Mouse (Mus musculus) c-Kit-positive CD71-positive TER-119-negative erythroid progenitor cells, embryonic 14.5 days (primary cell): ENCODE data around the gene Gm340.

Experiments
- DNase-seq: peaks from one replicate; pipeline ENCODE4 v3.0.0-alpha.2; 2013; ENCODE audit warnings: low read depth

Gene Gm340

DNA sequence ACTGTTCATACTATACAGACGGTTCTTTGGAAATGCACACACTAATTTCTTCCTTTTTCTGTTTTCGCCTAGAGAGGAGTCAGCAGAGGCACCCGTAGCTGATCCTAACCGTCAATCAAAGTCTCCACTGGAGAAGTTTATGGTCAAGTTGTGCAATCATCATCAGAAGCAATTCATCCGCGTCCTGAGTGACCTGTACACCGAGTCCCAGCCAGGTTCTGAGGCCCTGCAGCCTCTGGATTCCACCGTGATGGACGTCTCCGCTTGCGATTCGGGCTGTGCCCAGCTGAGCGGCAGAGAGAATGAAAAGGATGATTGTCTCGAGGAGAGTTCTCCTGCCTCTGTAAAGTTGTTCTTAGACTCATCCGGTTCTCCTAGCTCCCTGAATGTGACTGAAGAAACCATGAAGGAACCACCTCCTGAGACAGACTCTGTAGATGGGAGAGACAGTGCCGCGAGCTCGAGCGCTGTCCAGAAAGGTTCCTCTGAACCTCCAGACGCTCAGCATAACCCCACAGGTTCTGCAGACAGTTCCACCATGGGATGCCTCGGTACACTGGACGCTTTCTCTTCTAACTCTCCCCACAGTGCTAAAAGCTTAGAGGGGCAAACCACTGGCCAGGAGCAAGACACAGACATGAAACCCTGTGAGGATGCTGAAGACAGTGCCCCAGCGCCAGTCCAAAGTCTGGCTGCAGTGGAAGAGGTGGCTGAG lies at the start of gene Gm340:
Gene Gm340 (plus strand): TSS at position 665 of the 715 bp plus-strand sequence.
- DNase-seq = no peak

DNA sequence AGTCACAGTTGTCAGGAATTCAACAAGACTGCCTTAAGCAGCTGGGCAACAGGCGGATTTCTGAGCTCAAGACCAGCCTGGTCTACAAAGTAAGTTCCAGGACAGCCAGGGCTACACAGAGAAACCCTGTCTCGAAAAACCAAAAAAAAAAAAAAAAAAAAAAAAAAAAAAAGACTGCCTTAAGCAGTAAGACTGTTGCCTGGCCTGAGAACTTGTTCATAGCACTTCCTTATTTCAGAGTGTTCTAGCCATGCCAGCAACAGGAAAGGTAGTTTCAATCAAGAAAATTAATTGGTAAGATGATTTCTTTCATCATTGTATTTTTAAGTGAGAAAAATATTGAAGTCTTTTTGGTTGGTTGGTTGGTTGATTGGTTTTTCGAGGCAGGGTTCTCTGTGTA lies 48.1 kb upstream of the Gm340 start:
- no peak for DNase-seq

DNA sequence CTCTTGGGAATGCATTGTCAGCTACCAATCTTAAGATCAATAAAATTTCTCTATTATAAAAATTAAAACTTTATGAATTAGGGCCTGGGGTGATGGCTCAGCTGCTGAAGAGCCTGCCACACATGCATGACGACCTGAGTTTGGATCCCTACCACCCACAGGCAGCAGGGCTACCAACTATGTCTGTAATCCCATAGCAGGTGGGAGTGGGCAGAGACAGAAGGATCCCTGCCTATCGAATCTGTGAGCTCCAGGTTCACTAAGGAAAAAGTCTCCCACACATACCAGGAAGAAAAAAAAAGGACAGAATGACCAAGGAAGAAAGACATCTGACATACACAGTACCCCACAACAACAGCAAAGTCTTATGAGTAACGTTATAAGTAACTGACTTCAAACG lies 25.2 kb upstream of the Gm340 start:
- no peak for DNase-seq

DNA sequence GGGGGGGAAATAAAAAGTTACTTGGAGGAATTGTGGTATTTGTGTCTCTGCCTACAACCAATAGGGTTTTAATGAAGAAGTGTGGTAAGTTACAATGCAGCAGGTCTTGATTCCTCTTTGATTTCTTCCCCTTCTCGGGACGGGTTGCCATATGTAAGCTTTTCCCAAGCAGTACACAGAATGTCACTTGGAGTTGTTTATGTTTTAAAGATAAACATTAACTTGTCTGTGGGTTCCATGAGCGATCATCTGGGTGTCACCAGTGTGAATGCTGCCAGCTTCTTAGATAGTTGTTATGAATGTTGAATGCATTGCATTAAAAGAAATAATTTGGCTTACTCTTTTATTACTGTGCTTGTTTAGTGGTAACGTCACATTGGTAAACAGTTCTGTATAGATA lies 24.7 kb upstream of the Gm340 start:
- DNase-seq = no peak

DNA sequence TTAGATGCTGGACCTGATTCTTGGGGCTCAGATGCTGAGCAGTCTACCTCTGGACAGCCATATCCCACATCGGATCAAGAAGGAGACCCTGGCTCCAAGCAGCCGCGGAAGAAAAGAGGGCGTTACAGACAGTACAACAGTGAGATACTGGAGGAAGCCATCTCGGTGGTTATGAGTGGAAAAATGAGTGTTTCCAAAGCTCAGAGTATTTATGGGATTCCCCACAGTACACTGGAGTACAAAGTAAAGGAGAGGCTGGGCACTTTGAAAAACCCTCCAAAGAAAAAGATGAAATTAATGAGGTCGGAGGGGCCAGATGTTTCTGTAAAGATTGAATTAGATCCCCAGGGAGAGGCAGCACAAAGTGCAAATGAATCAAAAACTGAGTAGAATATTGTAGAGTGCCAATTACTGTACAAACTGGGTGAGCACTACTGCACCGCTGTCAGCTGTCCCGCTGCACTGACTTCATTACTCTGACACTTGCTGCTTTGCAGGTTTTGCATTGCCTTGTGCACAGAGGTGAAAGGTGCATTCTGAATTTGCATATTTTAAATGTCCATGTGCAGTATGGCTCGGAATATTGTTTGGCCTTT lies 23.2 kb upstream of the Gm340 start:
- no peak for DNase-seq

DNA sequence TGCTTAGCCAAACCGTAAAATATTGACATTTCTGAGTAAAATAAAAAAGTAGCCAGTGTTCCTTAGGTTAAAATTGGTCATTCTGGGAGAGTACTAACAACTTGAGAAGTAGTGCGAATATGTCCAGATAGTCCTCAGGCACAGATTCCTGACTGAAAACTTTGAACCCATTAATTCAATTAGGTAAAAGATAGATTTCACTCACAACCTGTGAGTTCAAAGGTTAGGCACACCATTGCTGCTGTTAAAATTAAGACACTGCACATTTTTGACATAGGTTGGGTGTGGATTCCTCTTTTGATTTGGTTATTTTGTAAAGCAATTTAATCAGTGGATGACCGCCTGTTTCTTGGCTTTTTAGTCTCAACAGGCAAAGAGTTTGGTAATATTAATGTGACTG lies 21.3 kb upstream of the Gm340 start:
- no peak for DNase-seq

DNA sequence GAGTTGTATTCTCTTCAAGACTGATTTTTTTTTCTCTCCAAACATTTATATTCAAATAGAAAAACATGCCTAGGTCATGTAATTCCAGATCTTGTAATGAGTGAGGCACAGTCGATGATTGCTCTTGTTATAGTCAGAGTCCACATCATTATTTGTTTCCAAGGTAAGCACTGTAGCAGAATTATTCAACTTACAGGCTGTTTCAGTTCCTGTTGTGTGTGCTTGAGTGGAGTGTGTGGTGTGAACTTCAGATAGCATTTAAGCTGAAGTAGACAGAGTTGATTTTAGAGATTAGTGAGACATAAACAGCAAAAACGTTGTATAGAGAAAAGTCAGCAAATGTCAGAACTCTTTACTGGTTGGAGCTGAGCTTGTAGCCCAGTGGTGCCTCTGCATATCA lies 13.4 kb upstream of the Gm340 start:
- DNase-seq = no peak

DNA sequence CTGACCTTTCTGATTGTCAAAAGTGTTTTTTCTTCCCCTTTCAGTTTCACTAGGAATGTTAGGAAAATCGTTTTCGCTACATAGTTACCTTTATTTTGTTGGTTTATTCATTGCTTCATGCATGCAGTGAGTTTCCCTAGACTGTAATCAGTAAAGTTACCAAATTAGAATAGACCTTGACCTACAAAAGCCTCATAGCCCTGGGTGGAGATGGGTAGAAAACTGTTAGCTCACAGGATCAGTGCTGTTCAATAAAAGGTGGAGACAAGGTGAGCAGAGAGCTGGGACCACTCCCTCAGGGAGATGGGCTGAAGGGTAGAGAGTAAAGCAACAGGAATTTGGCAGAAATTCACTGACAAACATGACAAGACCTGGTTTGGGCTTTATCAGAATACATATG lies 8.5 kb upstream of the Gm340 start:
- DNase-seq = no peak

DNA sequence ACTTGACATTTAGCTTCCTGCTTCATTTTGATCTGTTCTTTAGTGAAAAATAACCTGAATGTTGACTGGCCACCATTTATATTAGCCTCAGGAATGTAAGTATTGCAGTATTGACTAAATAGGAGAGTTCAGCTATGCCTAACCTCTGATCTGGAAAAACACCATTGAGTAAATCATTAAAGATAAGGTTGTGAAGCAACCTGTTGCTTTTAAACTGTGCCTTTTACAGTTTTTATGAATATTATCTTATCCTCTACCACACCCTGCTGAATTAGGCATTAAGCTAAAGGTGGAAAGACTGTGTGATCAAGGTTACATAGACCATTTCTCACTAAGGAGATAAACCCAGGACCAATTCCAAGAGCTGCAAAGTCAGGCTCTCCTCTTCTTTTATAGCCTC lies 4.6 kb upstream of the Gm340 start:
- no peak for DNase-seq

DNA sequence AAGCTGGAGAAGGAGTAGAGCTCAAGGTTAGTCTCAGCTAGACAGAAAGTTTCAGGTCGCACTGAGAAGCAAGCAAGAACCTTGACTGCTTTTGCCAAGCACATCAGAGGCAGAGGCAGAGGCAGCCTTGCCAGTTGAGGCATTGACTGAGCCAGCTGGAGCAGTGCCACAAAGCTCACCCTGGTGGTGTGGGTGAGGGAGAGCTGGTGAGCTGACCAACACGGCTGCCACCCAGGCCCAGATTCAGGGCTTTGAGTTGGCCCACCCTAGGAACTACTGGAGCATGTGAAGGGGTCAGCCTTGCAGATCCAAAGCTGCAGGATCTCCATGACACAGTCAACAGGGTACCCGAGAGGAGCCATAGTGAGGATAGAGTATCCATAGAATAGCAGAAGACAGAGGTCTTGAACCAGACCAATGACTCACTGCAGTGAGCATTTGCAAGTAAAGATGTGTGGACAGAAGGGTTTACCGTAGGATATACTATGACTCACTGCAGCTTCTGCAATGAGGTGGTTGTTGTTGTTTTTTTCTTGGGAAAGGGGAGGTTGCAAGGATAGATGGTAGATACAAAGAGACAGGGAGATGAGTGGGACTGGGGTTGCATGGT lies 2.8 kb upstream of the Gm340 start:
- DNase-seq = no peak

DNA sequence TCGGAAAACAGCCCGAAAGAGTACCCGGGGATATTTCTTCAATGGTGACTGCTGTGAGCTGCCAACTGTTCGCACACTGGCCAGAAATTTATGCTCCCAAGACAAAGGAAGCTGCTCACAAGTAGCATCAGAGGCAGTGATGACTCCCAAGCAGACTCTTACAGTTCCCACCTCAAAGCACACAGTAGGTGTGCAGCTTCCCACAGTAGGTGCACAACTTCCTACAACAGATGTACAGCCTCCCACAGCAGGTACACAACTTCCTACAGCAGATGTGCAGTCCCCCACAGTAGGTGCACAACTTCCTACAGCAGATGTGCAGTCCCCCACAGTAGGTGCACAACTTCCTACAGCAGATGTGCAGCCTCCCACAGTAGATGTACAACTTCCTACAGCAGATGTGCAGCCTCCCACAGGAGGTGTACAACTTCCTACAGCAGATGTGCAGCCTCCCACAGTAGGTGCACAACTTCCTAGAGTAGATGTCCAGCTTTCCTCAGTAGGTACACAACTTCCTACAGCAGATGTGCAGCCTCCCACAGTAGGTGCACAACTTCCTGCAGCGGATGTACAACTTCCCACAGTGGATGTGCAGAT lies 846 bp downstream of the Gm340 start:
- DNase-seq = no peak

DNA sequence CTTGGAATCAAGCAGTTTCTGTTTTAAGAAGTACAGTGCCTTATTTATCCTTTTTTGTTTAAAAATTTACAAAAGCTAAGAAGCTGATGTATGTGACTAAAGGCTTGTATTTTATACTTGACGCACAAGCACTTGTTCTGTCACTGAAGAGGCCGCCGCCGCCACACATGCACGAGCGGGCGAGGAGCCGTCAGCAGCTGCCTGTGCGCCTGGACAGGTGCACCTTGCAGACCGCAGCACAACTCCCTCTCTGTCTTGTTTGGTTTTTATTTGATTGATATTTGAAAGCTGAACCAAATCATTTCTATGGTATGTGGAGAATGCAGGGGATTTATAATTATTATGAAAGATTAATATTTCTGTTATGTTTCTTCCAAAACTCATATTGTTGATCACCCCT lies 4.6 kb downstream of the Gm340 start:
- DNase-seq = no peak

DNA sequence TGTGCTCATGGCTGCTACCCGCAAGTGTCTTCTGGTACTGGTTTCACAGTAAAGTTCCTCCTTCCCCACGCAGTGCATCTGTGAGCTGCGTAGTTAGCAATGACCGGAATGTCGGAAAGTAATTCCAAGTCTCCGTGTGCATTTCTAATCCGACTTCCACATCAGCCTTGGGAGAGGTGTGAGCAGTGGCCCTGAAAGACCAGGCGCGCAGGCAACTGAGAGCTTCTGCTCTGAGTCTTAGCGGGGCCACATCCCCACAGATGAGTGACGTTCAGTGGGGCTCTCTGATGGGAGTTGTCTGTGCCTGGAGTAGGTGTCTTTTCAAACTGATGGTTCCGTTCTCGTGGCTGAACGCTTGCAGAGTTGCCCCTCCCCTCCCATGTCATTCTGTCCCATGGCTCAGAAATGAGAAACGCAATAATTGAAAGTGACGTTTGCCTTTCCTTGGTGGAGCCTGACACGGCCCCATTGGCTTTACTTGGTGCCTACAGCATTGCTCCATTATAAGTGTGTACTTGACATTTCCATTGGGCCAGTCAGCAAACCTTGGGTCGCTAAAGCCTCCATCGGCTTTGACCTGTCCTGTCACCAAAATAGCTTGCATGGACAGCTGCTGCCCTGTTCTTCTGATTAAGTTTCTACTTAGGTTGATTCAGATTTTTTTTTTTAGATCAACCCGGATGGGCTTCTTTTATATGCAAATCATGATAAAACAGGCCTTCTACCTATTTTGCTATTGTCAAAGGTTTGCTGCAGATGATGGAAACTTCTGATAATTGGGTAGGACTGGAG lies 5.5 kb downstream of the Gm340 start:
- no peak for DNase-seq

DNA sequence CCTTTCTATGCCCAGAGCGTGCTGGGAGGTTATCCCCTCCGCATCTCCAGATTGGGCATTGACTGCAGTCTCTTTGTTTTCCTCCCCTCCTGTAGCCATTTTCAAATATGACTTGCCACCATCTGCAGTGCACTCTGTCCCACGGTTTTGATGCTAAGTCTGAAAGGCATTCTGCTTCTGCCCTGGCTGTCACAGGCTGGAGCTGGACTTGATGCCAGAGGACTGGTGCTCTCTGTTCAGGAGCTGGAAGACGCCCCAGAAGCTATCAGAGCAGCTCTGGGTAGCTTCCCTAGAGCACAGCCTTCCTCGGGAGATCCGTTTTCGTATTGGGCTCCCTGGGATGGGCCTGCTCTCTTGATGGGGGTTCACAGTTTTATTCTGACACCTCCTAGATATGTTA lies 6.9 kb downstream of the Gm340 start:
- DNase-seq = no peak

DNA sequence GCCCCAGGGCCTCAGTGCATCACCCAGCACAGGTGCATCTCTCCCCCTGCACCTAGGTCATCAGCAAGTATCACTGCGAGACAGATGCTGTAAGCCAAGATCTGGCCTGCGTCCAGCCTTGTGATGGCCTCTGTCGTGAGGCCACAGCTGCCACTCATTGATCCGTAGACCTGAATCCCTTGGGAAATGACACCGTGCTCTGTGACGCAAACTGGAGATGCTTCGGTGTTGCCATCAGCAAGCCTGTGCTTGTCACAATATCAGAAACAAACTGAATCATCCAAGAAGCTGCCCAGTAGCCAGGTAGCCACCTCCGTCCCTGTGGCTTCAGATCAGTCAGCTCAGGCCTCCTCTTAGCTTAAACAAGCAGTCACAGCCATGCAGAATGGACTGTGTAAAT lies 7.5 kb downstream of the Gm340 start:
- DNase-seq = no peak

DNA sequence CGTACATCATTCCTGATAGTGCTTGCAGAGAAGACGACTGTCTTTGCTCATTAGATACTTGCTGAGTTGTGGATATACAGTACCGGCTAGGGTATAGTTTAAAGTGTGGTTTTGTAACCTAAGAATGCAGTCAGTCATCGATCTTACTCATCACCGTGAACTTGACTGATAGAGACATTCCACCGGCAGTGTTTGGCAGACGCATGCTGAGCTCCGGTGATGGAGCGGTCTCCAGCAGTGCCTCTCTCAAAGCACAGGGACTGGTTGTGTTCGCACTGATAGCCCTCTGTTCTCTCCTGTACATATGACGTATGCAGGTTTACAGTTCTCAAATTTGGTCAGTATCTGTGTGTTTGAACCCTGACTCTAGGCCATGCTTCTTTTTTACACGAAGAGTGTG lies 9.6 kb downstream of the Gm340 start:
- no peak for DNase-seq

DNA sequence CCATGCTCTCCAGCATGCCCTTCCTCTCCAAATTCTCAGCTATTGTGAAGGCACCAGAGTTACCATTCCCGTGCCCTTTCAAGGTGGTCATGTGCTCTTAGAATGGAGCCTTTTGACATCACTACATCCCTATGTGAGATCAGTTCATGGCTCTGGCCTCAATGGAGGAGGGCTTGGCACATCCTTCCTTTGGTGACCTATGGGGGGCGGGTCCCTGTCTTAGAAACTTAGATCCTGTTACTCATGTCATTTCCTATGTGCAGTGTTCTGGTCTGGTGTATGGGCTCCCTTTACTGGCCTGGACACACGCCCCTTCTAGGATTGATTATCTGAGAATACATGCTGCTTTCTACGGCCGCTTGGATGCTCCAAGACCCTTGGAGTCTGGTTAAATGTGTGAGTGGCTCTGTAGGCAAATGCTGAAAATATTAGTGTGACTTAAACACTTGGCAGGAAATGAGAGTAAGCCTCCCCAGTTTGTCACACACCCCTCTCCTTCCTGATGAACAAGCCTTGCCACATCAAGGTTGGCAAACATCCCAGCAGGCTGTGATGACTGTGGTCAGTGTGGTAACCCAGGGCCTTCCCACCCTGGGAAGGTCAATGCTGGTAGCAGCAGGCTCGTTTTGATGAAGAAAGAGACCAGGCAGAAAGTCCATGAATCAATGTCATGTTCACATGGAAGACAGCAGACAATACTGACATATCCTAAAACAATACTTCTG lies 15.2 kb downstream of the Gm340 start:
- DNase-seq = no peak

DNA sequence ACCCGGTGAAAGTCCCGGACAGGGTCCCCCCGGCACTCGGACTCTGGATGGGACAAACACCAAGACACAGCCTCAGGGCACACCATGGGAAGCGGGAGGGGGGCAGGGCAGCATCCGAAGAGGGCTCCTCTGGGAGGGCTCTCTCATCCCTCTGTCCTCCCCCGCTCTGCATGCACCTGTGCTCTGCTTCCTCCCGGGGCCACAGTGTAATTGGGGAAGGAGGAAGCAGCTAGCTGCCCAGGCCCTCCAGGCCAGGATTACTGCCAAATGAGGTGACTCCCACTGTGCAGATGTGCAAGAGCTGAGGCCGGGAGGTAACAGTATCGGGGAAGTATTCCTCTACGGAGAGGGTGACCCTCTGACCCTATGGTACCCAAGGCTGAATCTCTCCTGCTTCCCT lies 18.5 kb downstream of the Gm340 start:
- DNase-seq = no peak

DNA sequence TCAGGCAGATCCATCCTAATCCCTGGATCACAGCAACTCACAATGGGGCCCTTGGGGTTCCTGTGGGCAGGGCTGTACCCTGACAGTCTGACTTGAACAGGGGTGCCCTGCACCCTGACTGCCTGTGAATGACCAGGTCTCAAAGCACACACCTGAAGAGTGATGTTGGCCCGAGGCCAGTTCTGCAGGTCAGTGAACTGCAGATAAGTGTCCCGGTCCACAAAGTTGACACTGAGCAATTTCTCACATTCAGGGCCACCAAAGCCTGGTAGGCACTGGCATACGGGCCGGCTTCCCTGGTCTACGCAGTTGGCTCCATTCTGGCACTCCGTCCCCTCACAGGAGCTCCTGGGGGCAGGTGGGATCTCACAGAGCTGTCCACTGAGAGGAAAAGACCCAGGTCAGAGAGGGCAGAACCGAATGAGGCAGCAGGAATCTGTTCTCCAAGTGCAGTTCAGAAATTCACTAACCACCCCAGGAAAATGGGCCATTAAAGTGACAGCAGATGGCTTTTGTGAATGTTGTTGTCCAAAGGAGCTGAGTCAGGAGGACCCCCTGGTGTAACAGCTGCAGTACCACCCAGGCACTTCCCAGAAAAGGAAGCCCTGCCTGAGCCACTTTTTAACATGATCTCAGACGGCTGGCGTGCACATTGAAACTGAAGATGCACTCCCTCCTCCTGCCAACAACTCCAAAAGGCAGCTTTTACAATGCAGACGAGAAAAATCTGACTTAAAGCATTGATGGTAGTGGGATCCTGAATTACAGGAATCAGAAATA lies 24.2 kb downstream of the Gm340 start:
- no peak for DNase-seq

DNA sequence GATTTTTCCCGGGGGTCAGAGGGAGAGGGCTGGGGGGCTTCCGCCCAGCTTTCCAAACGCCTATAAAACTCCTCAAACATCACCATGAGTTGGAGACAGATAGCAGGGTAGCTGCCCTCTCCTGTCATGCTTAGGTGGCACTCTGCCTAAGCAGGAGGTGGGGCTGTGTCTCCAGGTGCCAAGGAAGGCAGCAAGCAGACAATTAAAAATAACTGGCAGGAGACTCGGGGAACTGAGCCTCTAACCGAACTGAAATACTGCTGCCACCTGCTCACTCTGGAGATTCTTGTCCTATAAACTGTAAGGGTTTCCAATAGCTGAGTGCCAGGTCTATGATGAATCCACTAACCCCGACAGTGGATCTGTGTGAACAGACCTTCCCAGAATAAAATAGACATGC lies 29.5 kb downstream of the Gm340 start:
- no peak for DNase-seq
